Mouse (Mus musculus) neutrophil, adult 59 days (primary cell): ENCODE results near the gene Cltrn. TPM values are rescaled to one million over a fixed set of nuclear protein-coding genes. Genes with fewer than 3 reads are reported as not detected.

Source experiments
- total RNA-seq, 2 experiments: library from RNA; stranded (reverse); gene quantifications; 1 replicate in 1 of 2; 2 replicates in 1 of 2; pipeline ENCODE4 v1.2.4; 2023

Gene Cltrn
- not detected for total RNA-seq

GRCm38 (mm10) chrX:164088582-164088981, at the start of gene Cltrn:
Gene Cltrn (plus strand): TSS chrX:164088830.

GRCm38 (mm10) chrX:164076040-164076775, 12.4 kb upstream of the Cltrn start, which contains the start of gene Siah1b:
Gene Siah1b (minus strand): TSS chrX:164076493.

DNA sequence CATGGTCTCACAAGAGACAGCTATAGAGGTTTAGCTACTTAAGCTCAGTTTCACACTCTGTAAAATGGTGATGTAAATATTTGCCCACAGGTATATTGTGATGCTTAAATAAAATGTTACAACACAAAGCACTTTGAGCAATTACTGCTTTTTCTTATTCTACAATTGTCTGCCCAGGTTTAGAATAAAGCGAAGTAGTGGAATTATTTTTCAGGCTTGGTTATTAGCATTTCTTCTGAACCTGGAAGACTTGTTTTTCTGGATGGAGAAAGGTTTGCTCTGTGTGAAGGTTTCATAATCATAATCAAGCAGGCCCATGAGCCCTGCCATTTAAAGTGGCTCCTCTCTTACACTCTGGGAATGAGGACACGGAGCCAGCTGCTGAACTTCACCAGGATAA, 50.4 kb downstream of the Cltrn start, which contains the start of gene Ace2:
TSS of gene Ace2 (plus strand) at position 301 of the 400 bp plus-strand sequence.

Other genes with a start within 250 kb of the Cltrn start
- 100 to 1,000 TPM; 148 to 174 TPM for gene Ap1s2, start 179.8 kb upstream of the Cltrn start, total RNA-seq
- 10 to 100 TPM; 27.2 to 33.8 TPM for gene Zrsr2, start 130.2 kb upstream of the Cltrn start, total RNA-seq
- under 1 TPM; 0.40 to 0.42 TPM for gene Car5b, start 60.8 kb upstream of the Cltrn start, total RNA-seq
- gene Siah1b, start 12.3 kb upstream of the Cltrn start, total RNA-seq, result 1 to 10 TPM; 6.8 to 9.1 TPM
- gene Ace2, start 50.5 kb downstream of the Cltrn start, total RNA-seq, result not detected
- 10 to 100 TPM; 68.0 to 70.6 TPM for gene Bmx, start 169.4 kb downstream of the Cltrn start, total RNA-seq
- 1 to 10 TPM; 2.1 to 2.3 TPM for gene Pir, start 180.5 kb downstream of the Cltrn start, total RNA-seq